Mouse (Mus musculus) myocyte (in vitro differentiated cells): ENCODE measurements around the gene Ppp1r16b.

Source experiments
- CEBPB ChIP-seq: IDR thresholded peaks from 2 replicates; pipeline ENCODE4 v1.6.1; 2011; ENCODE audit warnings: mild to moderate bottlenecking, moderate library complexity; ENCODE audit not compliant: poor library complexity, insufficient read depth, severe bottlenecking
- E2F4 ChIP-seq: IDR thresholded peaks from one replicate; pipeline ENCODE4 v1.6.1; 2011; ENCODE audit warnings: mild to moderate bottlenecking, control low read depth, moderate library complexity; ENCODE audit not compliant: insufficient read depth
- MAX ChIP-seq: IDR thresholded peaks from one replicate; pipeline ENCODE4 v1.6.1; 2011; ENCODE audit warnings: low read depth, mild to moderate bottlenecking, control low read depth
- MYOD1 ChIP-seq, 3 experiments: IDR thresholded peaks; one replicate each; pipeline ENCODE4 v1.6.1; 2011; ENCODE audit warnings: control low read depth in 2 of 3, low read depth in 2 of 3, mild to moderate bottlenecking in 2 of 3, moderate library complexity in 1 of 3; ENCODE audit not compliant: insufficient read length in 2 of 3, control insufficient read depth in 1 of 3
- MYOG ChIP-seq, 3 experiments: IDR thresholded peaks; one replicate each; pipeline ENCODE4 v1.6.1; 2011; ENCODE audit warnings: control low read depth in 2 of 3, low read depth in 2 of 3, mild to moderate bottlenecking in 2 of 3; ENCODE audit not compliant: insufficient read length in 2 of 3, control insufficient read depth in 1 of 3, insufficient read depth in 1 of 3
- POLR2A ChIP-seq: IDR thresholded peaks from one replicate; pipeline ENCODE4 v1.6.1; 2011; ENCODE audit warnings: low read depth, mild to moderate bottlenecking, control low read depth, moderate library complexity; ENCODE audit not compliant: insufficient read length
- POLR2AphosphoS2 ChIP-seq: IDR thresholded peaks from one replicate; pipeline ENCODE4 v1.6.1; 2011; ENCODE audit warnings: low read depth, control low read depth; ENCODE audit not compliant: insufficient read length
- REST ChIP-seq: IDR thresholded peaks from one replicate; pipeline ENCODE4 v1.6.1; 2011; ENCODE audit warnings: mild to moderate bottlenecking, control low read depth, moderate library complexity; ENCODE audit not compliant: insufficient read depth, insufficient read length
- SRF ChIP-seq: IDR thresholded peaks from one replicate; pipeline ENCODE4 v1.6.1; 2011; ENCODE audit warnings: low read depth; ENCODE audit not compliant: control insufficient read depth, insufficient read length
- TCF12 ChIP-seq: IDR thresholded peaks from one replicate; pipeline ENCODE4 v1.6.1; 2011; ENCODE audit warnings: mild to moderate bottlenecking, control low read depth; ENCODE audit not compliant: poor library complexity, insufficient read depth, severe bottlenecking
- TCF3 ChIP-seq: IDR thresholded peaks from one replicate; pipeline ENCODE4 v1.6.1; 2011; ENCODE audit warnings: low read depth, control low read depth; ENCODE audit not compliant: insufficient read length
- USF1 ChIP-seq: IDR thresholded peaks from one replicate; pipeline ENCODE4 v1.6.1; 2011; ENCODE audit warnings: low read depth, mild to moderate bottlenecking, control low read depth, moderate library complexity

DNA sequence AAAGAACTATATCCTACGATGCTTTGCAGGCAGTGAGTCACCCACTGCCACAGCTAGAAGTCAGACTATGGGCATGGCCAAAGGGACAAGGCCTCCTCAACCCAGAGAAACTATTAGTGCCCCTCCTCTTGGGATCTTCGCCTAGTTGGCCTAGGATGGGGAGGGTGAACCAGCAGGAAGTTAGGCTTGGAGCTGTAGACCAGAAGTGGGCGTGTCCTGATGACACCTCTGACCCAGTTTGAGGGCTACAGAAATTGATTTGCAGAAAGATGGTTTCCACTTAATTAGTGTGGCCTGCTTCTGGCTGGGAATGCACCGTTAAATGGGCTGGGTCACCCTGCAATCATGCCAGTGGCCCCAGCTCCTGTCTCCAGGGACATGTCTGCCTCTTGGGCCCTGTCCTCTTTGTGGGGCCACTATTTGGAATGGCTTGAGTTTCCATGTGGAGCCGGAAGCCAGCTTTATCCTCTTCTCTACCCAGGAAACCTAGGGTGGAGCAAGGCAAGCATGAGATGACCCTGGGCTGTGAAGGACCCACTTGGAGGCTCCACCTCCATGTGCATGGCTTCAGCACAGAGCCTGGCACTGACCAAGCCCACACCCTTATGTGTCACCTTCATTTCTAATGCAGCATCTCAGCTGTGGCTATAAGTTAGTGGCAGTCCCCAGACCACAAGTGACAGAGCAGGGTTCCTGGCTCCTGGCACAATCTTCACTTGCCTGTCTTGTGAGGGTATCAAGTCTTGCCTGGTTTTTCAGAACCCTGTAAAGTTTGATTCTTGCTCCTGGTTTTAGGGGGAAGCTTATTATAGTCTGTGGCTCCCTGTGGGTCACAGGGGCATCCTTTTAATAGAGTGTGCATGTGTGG, 52.6 kb downstream of the Ppp1r16b start:
- TF ChIP-seq MAX (no peak), TCF12 (no peak), POLR2A (no peak), TCF3 (no peak), MYOD1 (IDR thresholded peaks at IDR 0.05; ENCODE audit: control insufficient read depth in 1 of 3, insufficient read length in 2 of 3, low read depth in 2 of 3) (no peak), E2F4 (no peak), CEBPB (no peak), USF1 (no peak), MYOG (IDR thresholded peaks at IDR 0.05; ENCODE audit: control insufficient read depth in 1 of 3, insufficient read depth in 1 of 3, insufficient read length in 2 of 3, low read depth in 2 of 3) (no peak), POLR2AphosphoS2 (no peak), REST (no peak), SRF (no peak)
